Mouse (Mus musculus) forebrain, embryonic 14.5 days (tissue): Measurements from ENCODE around the gene Por. TPM values are rescaled to one million over a fixed set of nuclear protein-coding genes. Genes with fewer than 3 reads are reported as not detected.

Experiments
- ATAC-seq: fragments of 200-750 bp; cut with Nextera tagmentation; 2 replicates; pipeline ENCODE4 v1.8.0; 2017; ENCODE audit warnings: mild to moderate bottlenecking, moderate library complexity
- DNase-seq: peaks from one replicate; pipeline ENCODE4 v3.0.0-alpha.2; 2015; ENCODE audit warnings: low spot score
- H3K27ac ChIP-seq: fragments of 300-500 bp; sonication (generic); 2 replicates; pipeline ENCODE4 v1.5.1; 2014; ENCODE audit warnings: low read depth, mild to moderate bottlenecking, control low read depth, low read length, moderate library complexity
- H3K27me3 ChIP-seq: fragments of 300-500 bp; sonication (generic); replicated peaks from 2 replicates; pipeline ENCODE4 v1.6.1; 2014; ENCODE audit warnings: low read length, control low read depth, mixed read lengths; ENCODE audit not compliant: control insufficient read depth, insufficient read depth
- H3K36me3 ChIP-seq: fragments of 300-500 bp; sonication (generic); 2 replicates; pipeline ENCODE4 v1.6.1; 2014; ENCODE audit warnings: low read length, control low read depth; ENCODE audit not compliant: control insufficient read depth, insufficient read depth
- H3K4me1 ChIP-seq: fragments of 300-500 bp; sonication (generic); 2 replicates; pipeline ENCODE4 v1.6.1; 2014; ENCODE audit warnings: antibody characterized with exemption, low read length, control low read depth; ENCODE audit not compliant: control insufficient read depth, insufficient read depth
- H3K4me2 ChIP-seq: fragments of 300-500 bp; sonication (generic); 2 replicates; pipeline ENCODE4 v1.6.1; 2014; ENCODE audit warnings: mild to moderate bottlenecking, control low read depth, low read length
- H3K4me3 ChIP-seq: fragments of 300-500 bp; sonication (generic); 2 replicates; pipeline ENCODE4 v1.5.1; 2014; ENCODE audit warnings: low read depth, low read length, control low read depth
- H3K9ac ChIP-seq: fragments of 300-500 bp; sonication (generic); 2 replicates; pipeline ENCODE4 v1.6.1; 2014; ENCODE audit warnings: mild to moderate bottlenecking, low read length, control low read depth, moderate library complexity
- H3K9me3 ChIP-seq: fragments of 300-500 bp; sonication (generic); replicated peaks from 2 replicates; pipeline ENCODE4 v1.6.1; 2016; ENCODE audit warnings: low read length, control low read depth, mixed read lengths; ENCODE audit not compliant: control insufficient read depth
- WGBS: fragments of 180-500 bp; shearing (Covaris S2); extraction: QIAGEN DNeasy Blood & Tissue Kit; methylation state at CpG from one replicate; pipeline ENCODE4 v1.1.7; 2014; 5-methylcytosine and 5-hydroxymethylcytosine counted together
- polyA plus RNA-seq: library from polyadenylated mRNA; unstranded; fragments of >200 nt; fragmentation: Nextera tagmentation; extraction: Ambion mirVana; gene quantifications from 2 replicates; pipeline ENCODE4 v1.2.1, GENCODE M21; 2014

Por gene
- polyA plus RNA-seq, 1 experiment from 2014 or later = 82.1 TPM

DNA sequence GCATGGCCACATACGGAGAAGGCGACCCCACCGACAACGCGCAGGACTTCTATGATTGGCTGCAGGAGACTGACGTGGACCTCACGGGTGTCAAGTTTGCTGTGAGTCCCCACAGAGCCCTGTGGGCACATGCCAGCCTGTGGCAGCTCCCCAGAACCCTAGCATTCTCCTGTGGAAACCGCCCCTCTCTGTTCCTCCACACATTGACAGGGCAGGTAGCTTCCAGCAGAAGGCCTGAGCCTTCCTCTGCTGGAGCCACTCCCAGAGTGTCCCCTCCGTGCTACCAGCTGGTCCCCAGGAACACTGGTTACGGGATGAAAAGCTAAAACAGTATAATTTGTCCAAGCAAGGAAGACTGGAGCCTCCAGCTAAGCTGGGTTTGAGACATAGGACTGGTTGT lies 60.4 kb downstream of the Por start:
- no peak overlapping the region for H3K4me2 ChIP-seq
- H3K4me3 ChIP-seq = no peak overlapping the region
- no peak overlapping the region for H3K27ac ChIP-seq
- no peak overlapping the region for H3K9ac ChIP-seq
- peaks cover 65% of the 10 kb centered on the region for H3K36me3 ChIP-seq
- ATAC-seq = no peak
- DNase-seq = no peak
- WGBS = 94% methylated on average over 10 of the region's 10 CpGs
- peaks cover 20% of the 10 kb centered on the region for H3K4me1 ChIP-seq
- no peaks in the 10 kb centered on the region for H3K27me3 ChIP-seq
- H3K9me3 ChIP-seq = no peaks in the 10 kb centered on the region

DNA sequence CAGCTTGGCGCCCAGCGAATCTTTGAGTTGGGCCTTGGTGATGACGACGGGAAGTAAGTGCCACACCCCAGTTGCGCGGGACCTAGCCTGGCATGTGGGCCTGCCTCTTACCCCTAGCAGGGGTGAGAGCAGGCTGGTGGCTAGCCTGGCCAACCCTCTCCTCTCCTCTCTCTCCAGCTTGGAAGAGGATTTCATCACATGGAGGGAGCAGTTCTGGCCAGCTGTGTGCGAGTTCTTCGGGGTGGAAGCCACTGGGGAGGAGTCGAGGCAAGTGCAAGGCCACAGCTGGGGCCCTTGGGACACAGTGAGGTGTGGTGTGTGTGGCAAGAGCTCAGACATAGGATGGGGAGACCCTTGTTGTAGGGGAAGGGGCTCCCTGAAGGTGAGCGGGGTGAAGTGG lies 61.1 kb downstream of the Por start:
- no peak overlapping the region for H3K27ac ChIP-seq
- DNase-seq (no peak), ATAC-seq (no peak)
- H3K27me3 ChIP-seq = no peaks in the 10 kb centered on the region
- peaks cover 72% of the 10 kb centered on the region for H3K36me3 ChIP-seq
- no peaks in the 10 kb centered on the region for H3K9me3 ChIP-seq
- no peak overlapping the region for H3K9ac ChIP-seq
- WGBS = 95% methylated on average over 10 of the region's 10 CpGs
- H3K4me2 ChIP-seq = no peak overlapping the region
- no peak overlapping the region for H3K4me3 ChIP-seq
- peaks cover 16% of the 10 kb centered on the region for H3K4me1 ChIP-seq

DNA sequence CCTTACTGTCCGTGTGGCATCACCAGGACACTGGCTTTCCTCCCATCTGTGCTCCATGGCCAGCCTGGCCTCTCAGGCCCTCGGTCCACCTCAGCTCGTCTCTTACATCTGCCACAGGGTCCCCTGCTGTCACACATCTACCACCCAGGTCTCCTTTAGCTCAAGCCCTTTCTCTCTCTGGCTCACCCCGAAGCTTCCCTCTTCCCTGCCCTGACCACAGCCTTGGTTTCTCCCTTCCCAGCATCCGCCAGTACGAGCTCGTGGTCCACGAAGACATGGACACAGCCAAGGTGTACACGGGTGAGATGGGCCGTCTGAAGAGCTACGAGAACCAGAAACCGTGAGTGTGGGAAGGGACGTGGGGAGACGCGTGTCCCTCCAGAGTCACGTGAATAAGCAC lies 61.5 kb downstream of the Por start:
- Histone ChIP-seq H3K9ac (no peak overlapping the region), H3K27ac (no peak overlapping the region), H3K9me3 (no peaks in the 10 kb centered on the region), H3K36me3 (peaks cover 76% of the 10 kb centered on the region), H3K27me3 (no peaks in the 10 kb centered on the region), H3K4me3 (no peak overlapping the region), H3K4me2 (no peak overlapping the region), H3K4me1 (peaks cover 12% of the 10 kb centered on the region)
- 95% methylated on average over 16 of the region's 16 CpGs for whole genome bisulfite sequencing
- DNase-seq (no peak), ATAC-seq (no peak)

DNA sequence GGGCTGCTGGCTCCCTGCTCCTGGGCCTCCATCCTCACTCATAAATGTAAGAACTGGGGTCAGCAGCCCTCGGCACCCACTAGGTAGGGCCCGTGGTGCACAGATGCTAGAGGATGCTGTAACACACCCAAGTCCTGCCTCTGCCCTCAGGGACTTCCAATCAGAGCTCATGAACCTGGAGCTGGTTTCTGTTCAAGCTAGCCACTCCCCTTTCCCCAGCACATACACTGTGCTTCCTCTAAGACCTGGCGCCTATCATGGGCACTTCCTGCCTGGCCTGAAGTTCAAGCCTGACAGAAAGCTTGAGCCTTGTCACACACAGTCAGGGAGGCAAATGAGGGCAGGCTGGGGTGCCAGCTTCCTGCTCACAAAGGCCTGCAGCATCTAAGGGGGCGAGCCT lies 63.2 kb downstream of the Por start:
- Histone ChIP-seq H3K27ac (no peak overlapping the region), H3K27me3 (no peaks in the 10 kb centered on the region), H3K9ac (no peak overlapping the region), H3K4me2 (no peak overlapping the region), H3K36me3 (peaks cover 91% of the 10 kb centered on the region), H3K4me3 (no peak overlapping the region), H3K9me3 (no peaks in the 10 kb centered on the region), H3K4me1 (no peaks in the 10 kb centered on the region)
- WGBS = 95% methylated on average over 4 of the region's 4 CpGs
- ATAC-seq (no peak), DNase-seq (no peak)

DNA sequence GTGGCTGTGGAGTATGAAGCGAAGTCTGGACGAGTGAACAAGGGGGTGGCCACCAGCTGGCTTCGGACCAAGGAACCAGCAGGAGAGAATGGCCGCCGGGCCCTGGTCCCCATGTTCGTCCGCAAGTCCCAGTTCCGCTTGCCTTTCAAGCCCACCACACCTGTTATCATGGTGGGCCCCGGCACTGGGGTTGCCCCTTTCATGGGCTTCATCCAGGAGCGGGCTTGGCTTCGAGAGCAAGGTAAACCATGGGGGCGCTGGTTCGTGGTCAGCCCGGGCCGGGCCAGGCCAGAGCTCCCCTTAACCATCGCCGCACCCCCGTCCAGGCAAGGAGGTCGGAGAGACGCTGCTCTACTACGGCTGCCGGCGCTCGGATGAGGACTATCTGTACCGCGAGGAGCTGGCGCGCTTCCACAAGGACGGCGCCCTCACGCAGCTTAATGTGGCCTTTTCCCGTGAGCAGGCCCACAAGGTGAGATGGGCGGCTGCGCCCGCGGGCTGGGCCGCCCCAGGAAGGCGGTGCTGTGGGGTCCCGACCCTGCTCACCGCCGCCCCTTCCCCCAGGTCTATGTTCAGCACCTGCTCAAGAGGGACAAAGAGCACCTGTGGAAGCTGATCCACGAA lies 64.3 kb downstream of the Por start:
- no peaks in the 10 kb centered on the region for H3K4me1 ChIP-seq
- WGBS = 94% methylated on average over 42 of the region's 42 CpGs
- H3K4me2 ChIP-seq = no peak overlapping the region
- ATAC-seq = no peak
- no peak overlapping the region for H3K27ac ChIP-seq
- H3K27me3 ChIP-seq = no peaks in the 10 kb centered on the region
- no peak overlapping the region for H3K4me3 ChIP-seq
- H3K9me3 ChIP-seq = no peaks in the 10 kb centered on the region
- H3K9ac ChIP-seq = no peak overlapping the region
- peaks cover 87% of the 10 kb centered on the region for H3K36me3 ChIP-seq
- no peak for DNase-seq

DNA sequence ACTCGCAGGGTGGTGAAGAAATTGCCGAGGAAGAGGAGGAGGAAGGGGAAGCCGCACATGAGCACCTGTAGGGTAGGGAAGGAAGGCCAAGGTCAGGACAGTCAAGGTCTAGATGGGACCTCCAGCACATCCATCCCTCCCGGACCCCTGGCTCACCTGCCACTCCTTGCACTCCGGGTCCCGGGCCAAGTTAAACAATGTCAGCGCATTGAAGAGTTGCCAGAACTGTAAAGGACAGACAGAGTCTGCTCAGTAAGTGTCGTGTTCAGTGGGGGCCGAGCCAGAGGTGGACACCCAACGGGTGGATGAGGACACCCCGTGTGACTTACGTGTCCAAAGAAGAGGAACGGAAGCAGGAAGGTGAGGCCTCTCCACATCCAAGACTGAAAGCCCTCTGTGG lies 65.9 kb downstream of the Por start:
- no peak overlapping the region for H3K4me2 ChIP-seq
- H3K4me1 ChIP-seq = no peaks in the 10 kb centered on the region
- no peak for ATAC-seq
- no peak for DNase-seq
- H3K4me3 ChIP-seq = no peak overlapping the region
- no peak overlapping the region for H3K9ac ChIP-seq
- H3K36me3 ChIP-seq = peaks cover 79% of the 10 kb centered on the region
- H3K27me3 ChIP-seq = no peaks in the 10 kb centered on the region
- WGBS = 92% methylated on average over 13 of the region's 13 CpGs
- no peaks in the 10 kb centered on the region for H3K9me3 ChIP-seq
- no peak overlapping the region for H3K27ac ChIP-seq

DNA sequence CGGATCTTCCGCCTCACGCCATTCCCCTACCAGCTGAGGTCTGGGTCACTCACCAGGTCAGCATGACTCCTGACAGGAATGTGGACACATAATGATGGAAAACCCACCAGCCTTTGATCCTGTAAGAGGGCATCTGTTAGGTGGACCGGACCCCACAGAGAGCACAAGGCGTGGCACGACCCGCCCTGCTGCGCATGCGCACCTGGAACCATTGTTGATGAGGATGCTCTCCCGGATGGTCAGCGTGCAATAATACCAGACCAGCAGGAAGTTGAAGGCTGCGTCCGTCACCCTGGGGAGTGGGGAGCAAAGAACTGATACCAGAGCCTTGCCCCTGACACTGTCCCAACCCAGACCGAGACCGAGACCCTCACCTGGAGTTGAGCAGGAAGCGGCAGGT lies 66.7 kb downstream of the Por start:
- ATAC-seq (no peak), DNase-seq (no peak)
- 97% methylated on average over 16 of the region's 16 CpGs for WGBS
- no peaks in the 10 kb centered on the region for H3K27me3 ChIP-seq
- no peak overlapping the region for H3K4me3 ChIP-seq
- H3K27ac ChIP-seq = no peak overlapping the region
- H3K9me3 ChIP-seq = no peaks in the 10 kb centered on the region
- H3K36me3 ChIP-seq = peaks cover 77% of the 10 kb centered on the region
- no peak overlapping the region for H3K9ac ChIP-seq
- H3K4me2 ChIP-seq = no peak overlapping the region
- no peaks in the 10 kb centered on the region for H3K4me1 ChIP-seq

DNA sequence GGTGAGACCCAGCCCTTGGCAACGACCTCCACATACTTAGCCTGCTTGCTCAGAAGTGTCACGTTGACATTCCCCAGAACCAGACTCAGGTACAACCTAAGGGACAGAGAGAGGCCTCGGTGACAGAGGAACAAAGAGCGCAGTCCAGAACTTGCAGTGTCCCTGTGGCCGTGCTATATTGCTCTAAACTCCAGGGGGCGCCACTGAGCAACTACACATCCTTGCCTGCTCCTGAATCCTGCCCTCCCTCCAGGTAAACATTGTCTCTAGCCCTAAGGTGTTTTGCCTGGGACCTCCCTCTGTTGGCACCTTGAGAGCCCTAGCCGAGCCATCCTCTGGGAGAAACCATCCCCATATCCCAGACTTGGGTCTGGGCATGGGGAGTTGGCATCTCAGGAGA lies 67.3 kb downstream of the Por start:
- H3K4me3 ChIP-seq = no peak overlapping the region
- H3K4me1 ChIP-seq = no peaks in the 10 kb centered on the region
- H3K9ac ChIP-seq = no peak overlapping the region
- H3K4me2 ChIP-seq = no peak overlapping the region
- DNase-seq (no peak), ATAC-seq (no peak)
- H3K27ac ChIP-seq = no peak overlapping the region
- 79% methylated on average over 7 of the region's 7 CpGs for WGBS
- H3K36me3 ChIP-seq = peaks cover 74% of the 10 kb centered on the region
- no peaks in the 10 kb centered on the region for H3K27me3 ChIP-seq
- H3K9me3 ChIP-seq = no peaks in the 10 kb centered on the region

DNA sequence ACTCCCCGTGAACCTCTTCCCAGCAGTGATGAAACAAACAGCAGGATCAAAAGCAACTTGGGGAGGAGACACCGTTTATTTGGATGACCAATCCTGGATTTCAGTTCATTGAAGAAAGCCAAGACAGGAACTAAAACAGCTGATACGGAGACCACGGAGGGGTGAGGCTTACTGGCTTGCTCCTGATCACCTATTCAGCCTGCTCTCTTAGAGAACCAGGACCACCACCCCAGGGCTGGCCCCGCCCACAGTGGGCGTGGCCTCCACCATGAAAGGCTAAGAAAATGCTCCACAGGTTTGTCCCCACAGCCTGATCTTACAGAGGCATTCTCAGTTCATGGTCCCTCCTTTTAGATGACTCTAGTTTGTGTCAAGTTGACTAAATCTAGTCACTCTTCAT lies 68.4 kb downstream of the Por start:
- ATAC-seq = no peak
- Histone ChIP-seq H3K9ac (no peak overlapping the region), H3K9me3 (no peaks in the 10 kb centered on the region), H3K27me3 (no peaks in the 10 kb centered on the region), H3K36me3 (peaks cover 63% of the 10 kb centered on the region), H3K27ac (no peak overlapping the region), H3K4me2 (no peak overlapping the region), H3K4me1 (peaks cover 5% of the 10 kb centered on the region), H3K4me3 (no peak overlapping the region)
- WGBS = 32% methylated on average over 6 of the region's 6 CpGs
- DNase-seq = no peak
